Mouse (Mus musculus) liver, embryonic 14.5 days (tissue): ENCODE measurements around the gene Pxmp4. TPM values are rescaled to one million over a fixed set of nuclear protein-coding genes. Genes with fewer than 3 reads are reported as not detected.

ENCODE experiments used
- ATAC-seq: fragments of 200-750 bp; cut with Nextera tagmentation; 2 replicates; pipeline ENCODE4 v1.8.0; 2017; ENCODE audit warnings: moderate number of reproducible peaks, mild to moderate bottlenecking, moderate library complexity; ENCODE audit not compliant: insufficient read depth
- DNase-seq, 3 experiments: peaks; one replicate each; pipeline ENCODE4 v3.0.0-alpha.2; 2012 to 2013; ENCODE audit warnings: low read depth in 3 of 3, low spot score in 3 of 3
- H3K27ac ChIP-seq: fragments of 300-500 bp; sonication (generic); 2 replicates; pipeline ENCODE4 v1.5.1; 2014; ENCODE audit warnings: moderate library complexity, mild to moderate bottlenecking, control low read depth, inconsistent platforms
- H3K27me3 ChIP-seq: fragments of 300-500 bp; sonication (generic); 2 replicates; pipeline ENCODE4 v1.6.1; 2014; ENCODE audit warnings: mild to moderate bottlenecking, low read length, moderate library complexity; ENCODE audit not compliant: control insufficient read depth, insufficient read depth
- H3K36me3 ChIP-seq: fragments of 300-500 bp; sonication (generic); replicated peaks from 2 replicates; pipeline ENCODE4 v1.6.1; 2014; ENCODE audit warnings: low read depth; ENCODE audit not compliant: control insufficient read depth, insufficient read depth
- H3K4me1 ChIP-seq, 2 experiments: fragments of 200-500 bp in 1 of 2; fragments of 300-500 bp in 1 of 2; sonication (generic) in 1 of 2; replicated peaks; 2 replicates each; pipeline ENCODE4 v1.6.1; 2012 to 2014; ENCODE audit warnings: antibody characterized with exemption in 1 of 2, inconsistent platforms in 1 of 2, low read length in 1 of 2; ENCODE audit not compliant: control insufficient read depth in 2 of 2, insufficient read depth in 2 of 2
- H3K4me2 ChIP-seq: fragments of 300-500 bp; sonication (generic); 2 replicates; pipeline ENCODE4 v1.6.1; 2014; ENCODE audit warnings: low read depth, mild to moderate bottlenecking, control low read depth, moderate library complexity
- H3K4me3 ChIP-seq, 2 experiments: fragments of 200-500 bp in 1 of 2; fragments of 300-500 bp in 1 of 2; sonication (generic) in 1 of 2; 2 replicates each; pipeline ENCODE4 v1.5.1; 2012 to 2014; ENCODE audit warnings: low read depth in 2 of 2, low read length in 2 of 2, mild to moderate bottlenecking in 2 of 2, control low read depth in 1 of 2, inconsistent platforms in 1 of 2, moderate library complexity in 1 of 2; ENCODE audit not compliant: insufficient read depth in 1 of 2
- H3K9ac ChIP-seq: fragments of 300-500 bp; sonication (generic); replicated peaks from 2 replicates; pipeline ENCODE4 v1.6.1; 2014; ENCODE audit warnings: mild to moderate bottlenecking, control low read depth, moderate library complexity
- H3K9me3 ChIP-seq: fragments of 300-500 bp; sonication (generic); 2 replicates; pipeline ENCODE4 v1.6.1; 2016; ENCODE audit warnings: low read length, mixed read lengths; ENCODE audit not compliant: control insufficient read depth
- CTCF ChIP-seq: IDR thresholded peaks from 2 replicates; pipeline ENCODE4 v1.5.1; 2016; ENCODE audit warnings: antibody characterized with exemption, low read depth, control low read depth
- EP300 ChIP-seq: IDR thresholded peaks from 2 replicates; pipeline ENCODE4 v1.6.1; 2016; ENCODE audit warnings: antibody characterized with exemption, low read depth
- WGBS: fragments of 180-500 bp; shearing (Covaris S2); extraction: QIAGEN DNeasy Blood & Tissue Kit; methylation state at CpG from one replicate; pipeline ENCODE4 v1.1.7; 2014; ENCODE audit not compliant: insufficient replicate concordance; 5-methylcytosine and 5-hydroxymethylcytosine counted together
- polyA plus RNA-seq, 2 experiments: library from polyadenylated mRNA; depleted of rRNA in 1 of 2; stranded (reverse) in 1 of 2; unstranded in 1 of 2; fragments of >200 nt; fragmentation: Nextera tagmentation in 1 of 2; extraction: Ambion mirVana in 1 of 2; gene quantifications; 2 replicates each; pipeline versions ENCODE4 v1.2.1 to v1.2.3; 2012 to 2014

Gene Pxmp4
- polyA plus RNA-seq (2012; rRNA removed), result 18.7 and 27.6 TPM in 2 replicates
- polyA plus RNA-seq (2014; fragmentation: Nextera tagmentation; extraction: Ambion mirVana), result 30.2 and 35.4 TPM in 2 replicates

- H3K4me2 ChIP-seq, result peak within 1 kb of the TSS; percentile 95
- peak within 1 kb of the TSS; percentile 70 to 87 for H3K4me3 ChIP-seq
- TF ChIP-seq EP300 (no peak), CTCF (no peak)
- H3K4me1 ChIP-seq, result peaks cover 14 to 21% of the 10 kb centered on the region in 2 experiments
- H3K36me3 ChIP-seq, result no peaks in the 10 kb centered on the region
- ATAC-seq (peak; percentile 100), DNase-seq (peak; percentile 99)
- peak within 1 kb of the TSS; percentile 92 for H3K27ac ChIP-seq
- no peaks in the 10 kb centered on the region for H3K9me3 ChIP-seq
- no peaks in the 10 kb centered on the region for H3K27me3 ChIP-seq
- peak within 1 kb of the TSS; percentile 93 for H3K9ac ChIP-seq
- WGBS, result under 1% methylated on average over 13 of the region's 13 CpGs
Observed at GRCm38 (mm10) chr2:154603638-154604153, at the start of gene Pxmp4. Pxmp4 (minus strand) TSS chr2:154603708.

GRCm38 (mm10) chr2:154651363-154651762 lies 47.9 kb upstream of the Pxmp4 start, which contains the start of gene Chmp4b:
Chmp4b (plus strand) TSS chr2:154651705.
- no peak for DNase-seq
- H3K36me3 ChIP-seq, result no peaks in the 10 kb centered on the region
- H3K4me3 ChIP-seq, result no peak within 1 kb of the TSS
- H3K4me2 ChIP-seq, result no peak within 1 kb of the TSS
- no peak for ATAC-seq
- no peak within 1 kb of the TSS for H3K9ac ChIP-seq
- 49% methylated on average over 8 of the region's 8 CpGs for WGBS
- no peaks in the 10 kb centered on the region for H3K27me3 ChIP-seq
- H3K4me1 ChIP-seq, result peaks cover 7 to 9% of the 10 kb centered on the region in 2 experiments
- H3K9me3 ChIP-seq, result no peaks in the 10 kb centered on the region
- no peak for TF ChIP-seq EP300
- TF ChIP-seq CTCF, result no peak
- H3K27ac ChIP-seq, result no peak within 1 kb of the TSS

GRCm38 (mm10) chr2:154650404-154650803 lies 46.9 kb upstream of the Pxmp4 start:
- no peak for ATAC-seq
- no peaks in the 10 kb centered on the region for H3K9me3 ChIP-seq

GRCm38 (mm10) chr2:154648086-154648485 lies 44.6 kb upstream of the Pxmp4 start:
- DNase-seq, result no peak
- TF ChIP-seq EP300 (no peak), CTCF (peak; percentile 78)
- ATAC-seq, result no peak

More at GRCm38 (mm10) chr2:154650404-154650803, 46.9 kb upstream of the Pxmp4 start:
- H3K4me1 ChIP-seq, result 0 out of 4 replicates have a peak, but pooled peaks cover 0 to 3% of the 10 kb centered on the region in 2 experiments
- H3K9ac ChIP-seq, result no peak overlapping the region
- 71% methylated on average over 3 of the region's 3 CpGs for WGBS
- H3K27ac ChIP-seq, result no peak overlapping the region
- no peak overlapping the region for H3K4me2 ChIP-seq
- H3K4me3 ChIP-seq, result no peak overlapping the region
- no peak for TF ChIP-seq EP300
- peak; percentile 28; the same call in 1 of the 2 replicates for TF ChIP-seq CTCF
- H3K27me3 ChIP-seq, result no peaks in the 10 kb centered on the region
- no peaks in the 10 kb centered on the region; the same call in 1 of the 2 replicates for H3K36me3 ChIP-seq
- DNase-seq, result no peak

GRCm38 (mm10) chr2:154646634-154647033 lies 43.1 kb upstream of the Pxmp4 start:
- no peaks in the 10 kb centered on the region for H3K27me3 ChIP-seq
- no peak overlapping the region for H3K4me3 ChIP-seq
- no peak overlapping the region for H3K4me2 ChIP-seq
- no peaks in the 10 kb centered on the region for H3K9me3 ChIP-seq
- TF ChIP-seq EP300, result no peak
- TF ChIP-seq CTCF, result peak; percentile 70
- H3K27ac ChIP-seq, result no peak overlapping the region
- H3K4me1 ChIP-seq, result peaks cover 10% of the 10 kb centered on the region in 2 experiments
- H3K36me3 ChIP-seq, result no peaks in the 10 kb centered on the region; the same call in none of the 2 replicates
- no peak overlapping the region for H3K9ac ChIP-seq
- ATAC-seq (peak; percentile 46; the same call in 1 of the 2 replicates), DNase-seq (no peak)
- 67% methylated on average over 5 of the region's 5 CpGs for WGBS

More at GRCm38 (mm10) chr2:154648086-154648485, 44.6 kb upstream of the Pxmp4 start:
- Histone ChIP-seq H3K9me3 (no peaks in the 10 kb centered on the region), H3K27me3 (no peaks in the 10 kb centered on the region), H3K4me1 (peaks cover under 1 to 1% of the 10 kb centered on the region in 2 experiments; a peak in 2 of 4 replicates), H3K4me3 (no peak overlapping the region), H3K27ac (no peak overlapping the region), H3K4me2 (no peak overlapping the region), H3K36me3 (no peaks in the 10 kb centered on the region; the same call in none of the 2 replicates), H3K9ac (no peak overlapping the region)
- WGBS, result 33% methylated on average over 3 of the region's 3 CpGs
